Mouse (Mus musculus): ENCODE data around the gene Ptk7.

Gene Ptk7

DNA sequence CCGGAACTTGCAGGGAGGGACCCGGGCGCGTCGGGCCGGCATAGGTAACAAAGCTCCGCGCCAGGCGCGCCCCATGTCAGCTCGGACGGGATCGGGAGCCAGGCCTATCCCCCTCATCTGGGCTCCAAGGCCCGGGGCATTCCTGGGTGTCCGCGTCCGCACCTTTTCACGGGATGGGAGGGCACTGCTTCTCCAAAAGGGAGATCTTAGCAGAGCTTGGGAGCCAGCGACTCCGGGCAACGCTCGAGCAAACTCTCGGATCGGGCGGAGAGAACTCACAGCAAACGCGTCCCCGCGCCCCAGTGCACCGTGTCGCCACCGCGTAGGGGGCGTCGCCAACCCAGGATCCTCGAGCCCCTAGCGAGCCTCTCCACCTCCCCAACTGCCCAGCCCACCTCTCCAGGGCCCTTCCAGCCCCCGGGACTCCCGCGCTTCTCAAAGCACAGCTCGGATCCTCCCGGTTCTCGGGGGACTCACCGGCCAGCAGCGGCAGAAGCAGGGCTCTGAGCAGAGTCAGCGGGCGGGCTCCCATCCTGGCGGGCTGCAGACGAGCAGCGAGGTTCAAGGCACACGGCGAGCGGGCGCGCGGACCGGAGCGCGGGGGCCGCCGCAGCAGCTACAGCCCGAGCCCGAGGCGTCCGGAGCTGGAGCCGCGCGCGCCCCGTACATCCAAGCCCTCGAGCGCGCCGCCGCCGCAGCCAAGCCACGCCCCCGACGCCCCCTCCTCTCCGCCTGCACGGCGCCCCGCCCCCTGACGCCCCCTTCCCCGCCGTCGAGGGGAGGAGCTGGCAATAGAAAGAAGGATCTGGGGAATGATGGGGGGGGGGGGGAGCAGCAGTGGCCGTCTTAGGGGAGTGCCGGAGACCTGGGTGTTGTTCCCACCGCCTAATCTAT is at the start of gene Ptk7:
Ptk7 (minus strand) TSS at position 714 of the 894 bp plus-strand sequence.
- DNase-seq (ENCODE audit: low read depth): no peak

DNA sequence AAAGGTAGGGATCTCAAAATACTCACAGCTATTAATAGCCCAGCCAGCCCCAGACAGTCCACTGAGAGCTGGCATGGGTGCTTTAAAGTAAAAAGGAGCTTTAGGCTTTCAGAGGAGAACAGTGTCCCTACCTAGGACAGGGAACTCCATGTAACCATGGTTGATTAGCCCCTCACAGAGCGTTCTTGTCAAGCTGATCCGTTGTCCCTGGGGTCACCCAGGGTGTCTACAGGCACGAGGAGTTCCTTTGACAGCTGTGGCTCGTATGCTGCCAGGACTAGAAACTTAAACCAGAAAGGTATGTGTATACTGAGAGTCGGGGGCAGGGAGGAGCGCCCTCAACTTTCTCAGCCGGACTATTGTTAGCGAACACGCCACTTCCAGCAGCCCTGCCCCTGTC is 49.6 kb upstream of the Ptk7 start:
- no peak for DNase-seq (ENCODE audit: low read depth)

DNA sequence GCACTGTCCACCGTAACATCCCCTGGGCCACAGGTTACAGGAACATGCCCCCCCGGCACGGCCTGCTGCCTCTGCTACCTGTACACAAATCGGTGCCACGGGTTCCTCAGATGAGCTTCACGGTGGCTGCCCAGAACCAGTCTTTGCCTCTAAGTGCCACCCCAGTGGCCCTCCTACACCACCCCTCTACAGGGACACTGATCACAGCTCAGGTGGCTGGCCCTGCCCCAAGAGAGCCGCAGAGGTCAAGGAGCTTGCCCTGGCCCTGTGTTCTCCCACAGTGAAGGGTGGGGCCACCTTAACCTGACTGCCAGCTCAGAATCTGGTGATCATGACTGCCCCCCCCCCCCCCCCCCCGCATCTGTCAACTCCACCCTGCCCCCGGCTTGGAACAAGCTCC is 49.1 kb upstream of the Ptk7 start, which contains the start of gene Mea1:
Mea1 (plus strand) TSS at position 378 of the 400 bp plus-strand sequence.
- no peak for DNase-seq (ENCODE audit: low read depth)

DNA sequence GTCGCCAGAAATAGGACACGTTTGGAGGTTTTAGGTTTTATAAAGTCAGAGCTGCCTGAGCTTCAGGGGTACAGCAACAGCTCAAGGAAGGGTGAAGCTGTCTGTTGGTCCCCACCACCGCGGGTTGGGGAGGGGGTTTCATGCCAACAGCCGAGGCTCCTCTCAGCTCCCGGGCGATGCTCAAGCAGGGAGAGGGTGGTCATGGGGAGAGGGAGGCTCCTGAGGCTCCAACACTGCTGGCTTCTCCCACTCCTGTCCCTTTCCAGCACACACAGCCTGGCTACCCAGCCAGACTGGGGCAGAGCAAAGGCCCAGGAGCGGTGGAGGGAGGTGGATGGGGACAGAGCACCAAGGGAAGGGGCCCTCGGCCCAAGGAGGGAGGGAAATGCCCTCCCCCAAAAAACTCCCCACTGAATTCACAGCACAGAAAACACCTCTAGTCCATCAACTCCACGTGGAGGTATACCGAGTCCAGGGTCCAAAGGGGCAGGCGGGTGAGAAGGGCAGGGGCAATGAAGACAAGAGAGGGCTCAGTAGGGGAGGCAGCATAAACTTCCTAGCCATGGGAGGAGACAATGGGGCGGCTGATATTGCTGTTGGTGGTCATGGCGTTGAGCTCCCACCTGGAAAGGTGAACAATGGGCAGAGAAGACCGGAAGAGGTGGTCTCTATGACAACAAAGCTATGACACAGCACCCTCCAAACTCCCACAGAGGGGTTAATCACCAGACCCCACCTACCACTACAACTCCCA is 45.4 kb upstream of the Ptk7 start:
- DNase-seq (ENCODE audit: low read depth): no peak

DNA sequence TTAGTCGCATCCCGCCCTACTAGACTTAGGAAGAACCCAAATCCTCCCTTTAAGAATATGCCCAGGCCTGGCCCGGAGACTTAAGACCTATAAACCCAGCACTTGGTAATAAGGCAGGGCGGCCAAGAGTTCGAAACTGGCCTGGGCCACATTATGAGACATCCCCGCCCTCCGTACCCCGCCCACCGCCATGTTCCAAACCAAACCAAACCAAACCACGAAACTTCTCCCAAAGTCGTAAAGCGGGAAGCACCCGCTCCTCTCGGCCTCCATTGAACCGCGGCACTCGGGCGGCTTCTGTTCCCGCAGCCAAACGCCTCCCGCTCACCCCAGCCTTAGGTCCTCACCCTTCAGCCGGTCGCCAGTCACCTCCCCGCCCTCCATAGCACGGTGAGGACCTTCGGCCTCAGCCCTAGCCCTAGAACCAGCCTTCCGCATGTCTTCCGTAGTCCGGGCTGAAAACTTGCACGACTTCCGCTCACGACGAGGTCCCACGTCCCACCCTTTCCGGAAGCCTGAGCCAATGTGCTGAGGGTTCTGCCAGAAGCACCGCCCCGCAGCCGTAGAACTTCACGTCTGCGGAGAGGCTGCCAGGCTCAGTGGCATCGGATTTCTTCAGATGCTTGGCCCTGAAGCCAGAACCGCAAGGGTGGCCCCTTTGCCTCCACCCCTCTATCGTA is 44.7 kb upstream of the Ptk7 start, which contains the start of gene Rrp36:
Rrp36 (minus strand) TSS at position 503 of the 680 bp plus-strand sequence.
- DNase-seq (ENCODE audit: low read depth): peak; percentile 88

DNA sequence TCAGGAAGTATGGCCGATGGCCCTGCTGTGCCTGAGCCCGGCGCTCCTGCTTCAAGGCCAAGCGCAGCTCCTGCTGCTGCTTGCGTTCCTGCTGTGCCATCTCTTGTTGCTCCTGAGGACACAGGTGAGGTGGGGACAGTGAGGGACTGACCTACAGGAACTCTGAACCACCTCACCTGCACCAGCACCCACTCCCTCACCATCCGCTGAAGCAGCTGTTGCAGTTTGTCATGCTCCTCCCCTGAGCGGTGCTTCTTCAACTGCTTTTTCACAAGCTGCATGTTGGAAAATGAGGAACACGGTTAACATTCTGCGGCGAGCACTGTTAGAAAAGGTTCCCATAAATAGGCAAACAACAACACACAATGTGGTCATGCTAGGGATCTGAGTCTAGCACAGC is 40.6 kb upstream of the Ptk7 start:
- DNase-seq (ENCODE audit: low read depth): no peak

DNA sequence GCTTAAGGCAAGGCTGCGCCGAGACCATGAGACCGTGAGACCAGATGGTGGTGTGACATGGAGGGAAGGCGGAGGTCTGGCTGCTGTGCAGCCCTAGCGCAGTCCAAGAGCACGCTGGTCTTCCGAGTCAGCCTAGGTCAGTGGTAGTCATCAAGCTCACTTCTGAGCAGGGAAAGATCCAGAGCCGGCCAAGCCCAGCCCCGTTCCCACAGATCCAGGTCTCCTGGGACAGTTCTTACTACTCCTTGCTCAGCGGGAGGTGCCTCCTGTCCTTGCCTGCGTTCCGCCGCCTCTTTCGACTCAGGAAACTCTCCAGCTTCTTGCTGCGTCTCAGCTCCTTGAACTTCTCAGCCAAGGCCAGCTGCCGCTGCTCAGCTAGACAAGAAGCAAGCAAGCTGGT is 38.4 kb upstream of the Ptk7 start:
- DNase-seq (ENCODE audit: low read depth): no peak

DNA sequence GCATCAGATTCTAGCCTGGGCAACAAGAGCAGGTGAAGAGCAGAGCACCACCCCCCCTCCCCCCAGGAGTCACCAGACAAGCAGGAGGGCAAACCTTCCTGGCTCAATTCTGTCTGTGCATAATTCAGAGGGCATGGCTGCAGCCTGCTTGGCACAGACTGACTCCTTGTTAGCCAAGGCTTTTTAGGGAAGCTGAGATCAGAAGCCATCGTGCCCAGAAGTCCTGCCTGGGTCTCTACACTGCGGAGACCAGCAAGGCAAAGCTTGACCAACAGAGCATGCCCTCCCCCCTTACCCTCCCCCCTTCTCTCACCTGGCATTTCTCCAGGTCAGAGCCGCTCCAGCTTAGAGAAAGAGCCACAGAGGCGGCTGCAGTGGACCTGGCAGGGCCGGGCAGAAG is 33.4 kb upstream of the Ptk7 start:
- DNase-seq (ENCODE audit: low read depth): no peak

DNA sequence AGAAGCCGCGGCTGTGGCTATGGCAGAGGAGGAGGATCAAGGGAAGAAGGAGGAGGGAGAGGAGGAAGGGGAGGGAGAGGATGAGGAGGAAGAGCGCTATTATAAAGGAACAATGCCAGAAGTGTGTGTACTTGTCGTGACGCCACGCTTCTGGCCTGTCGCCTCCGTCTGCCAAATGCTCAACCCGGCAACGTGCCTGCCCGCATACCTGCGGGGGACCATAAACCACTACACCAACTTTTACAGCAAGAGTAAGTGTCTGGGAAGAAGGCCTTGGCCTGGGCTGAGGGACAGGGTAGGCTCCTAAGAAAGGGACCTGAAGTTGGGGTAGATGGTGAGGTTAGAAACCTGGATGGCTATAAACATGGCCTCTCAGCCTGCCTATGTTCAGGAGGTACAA is 32.7 kb upstream of the Ptk7 start:
- DNase-seq (ENCODE audit: low read depth): no peak

DNA sequence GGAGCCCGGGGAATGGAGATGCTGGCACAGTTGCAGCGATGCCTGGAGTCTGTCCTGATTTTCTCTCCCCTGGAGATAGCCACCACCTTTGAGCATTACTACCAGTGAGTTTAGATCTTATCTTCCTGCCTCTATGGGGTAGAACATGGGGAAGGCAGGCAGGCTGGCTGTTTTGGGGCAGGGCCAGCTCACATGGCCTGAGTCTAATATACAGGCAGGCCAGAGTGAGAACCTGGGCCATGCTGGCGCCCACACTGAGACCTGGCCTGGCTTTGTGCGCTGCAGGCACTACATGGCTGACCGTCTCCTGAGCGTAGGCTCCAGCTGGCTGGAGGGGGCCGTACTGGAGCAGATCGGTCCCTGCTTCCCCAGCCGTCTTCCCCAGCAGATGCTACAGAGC is 32.0 kb upstream of the Ptk7 start:
- no peak for DNase-seq (ENCODE audit: low read depth)

DNA sequence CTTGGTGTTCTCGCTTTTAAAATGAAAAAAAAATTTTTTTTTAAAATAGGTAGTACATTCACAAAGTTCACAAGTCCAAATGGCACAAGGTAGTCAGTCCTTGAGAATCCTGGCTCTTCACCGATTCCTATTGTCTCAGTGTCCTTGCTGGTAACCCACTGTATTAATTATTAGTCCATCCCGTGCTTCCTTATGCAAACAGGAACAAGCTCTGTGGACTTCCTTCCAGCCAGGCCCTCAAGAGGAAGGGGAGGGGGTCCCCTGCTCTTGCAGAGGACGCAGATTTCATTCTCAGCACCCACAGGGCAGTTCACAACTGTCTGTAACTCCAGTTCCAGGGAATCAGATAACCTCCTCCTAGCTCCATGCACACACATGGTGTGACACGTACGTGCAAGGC is 26.8 kb upstream of the Ptk7 start:
- no peak for DNase-seq (ENCODE audit: low read depth)

DNA sequence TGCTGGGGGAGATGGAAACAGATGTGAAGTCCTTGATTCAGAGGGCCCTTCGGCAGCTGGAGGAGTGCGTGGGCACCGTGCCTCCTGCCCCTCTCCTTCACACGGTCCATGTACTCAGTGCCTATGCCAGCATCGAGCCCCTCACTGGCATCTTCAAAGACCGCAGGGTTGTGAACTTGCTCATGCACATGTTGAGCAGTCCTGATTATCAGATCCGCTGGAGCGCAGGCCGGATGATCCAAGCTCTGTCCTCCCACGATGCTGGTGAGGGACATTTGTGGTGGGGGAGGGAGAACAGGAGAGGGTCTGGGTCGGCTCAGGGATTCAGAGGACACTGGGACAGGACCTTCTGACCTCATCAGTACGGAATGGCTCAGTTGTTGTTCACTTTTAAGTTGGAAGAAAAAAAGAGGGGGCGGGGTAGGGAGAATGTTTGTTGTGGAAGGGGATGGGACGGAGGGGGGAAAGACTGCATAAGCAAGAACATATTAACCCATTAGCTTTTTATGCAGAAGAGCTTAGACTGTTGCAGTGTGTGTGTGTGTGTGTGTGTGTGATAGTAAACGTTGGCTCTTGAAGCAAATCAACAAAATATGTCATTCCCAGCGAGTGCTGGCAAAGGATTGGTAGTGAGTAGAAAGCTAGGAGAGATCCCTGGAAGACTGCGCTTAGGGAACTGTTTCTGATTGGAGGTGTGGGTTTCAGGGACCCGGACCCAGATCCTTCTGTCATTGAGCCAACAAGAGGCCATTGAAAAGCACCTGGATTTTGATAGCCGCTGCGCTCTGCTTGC is 22.6 kb upstream of the Ptk7 start:
- no peak for DNase-seq (ENCODE audit: low read depth)

DNA sequence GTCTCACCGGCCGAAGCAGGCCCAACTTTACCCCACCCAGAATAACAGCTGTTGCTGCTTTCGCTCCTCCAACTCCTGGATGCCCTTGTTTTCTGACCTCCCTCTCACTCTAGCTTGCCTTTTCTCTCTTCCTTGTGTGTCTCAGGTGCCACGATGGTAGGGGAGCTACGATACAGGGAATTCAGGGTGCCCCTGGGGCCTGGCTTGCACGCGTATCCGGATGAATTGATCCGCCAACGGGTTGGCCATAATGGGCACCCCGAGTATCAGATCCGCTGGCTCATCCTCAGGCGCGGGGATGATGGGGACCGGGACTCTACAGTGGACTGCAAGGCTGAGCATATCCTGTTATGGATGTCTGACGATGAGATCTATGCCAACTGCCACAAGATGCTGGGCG is 22.0 kb upstream of the Ptk7 start:
- no peak for DNase-seq (ENCODE audit: low read depth)

DNA sequence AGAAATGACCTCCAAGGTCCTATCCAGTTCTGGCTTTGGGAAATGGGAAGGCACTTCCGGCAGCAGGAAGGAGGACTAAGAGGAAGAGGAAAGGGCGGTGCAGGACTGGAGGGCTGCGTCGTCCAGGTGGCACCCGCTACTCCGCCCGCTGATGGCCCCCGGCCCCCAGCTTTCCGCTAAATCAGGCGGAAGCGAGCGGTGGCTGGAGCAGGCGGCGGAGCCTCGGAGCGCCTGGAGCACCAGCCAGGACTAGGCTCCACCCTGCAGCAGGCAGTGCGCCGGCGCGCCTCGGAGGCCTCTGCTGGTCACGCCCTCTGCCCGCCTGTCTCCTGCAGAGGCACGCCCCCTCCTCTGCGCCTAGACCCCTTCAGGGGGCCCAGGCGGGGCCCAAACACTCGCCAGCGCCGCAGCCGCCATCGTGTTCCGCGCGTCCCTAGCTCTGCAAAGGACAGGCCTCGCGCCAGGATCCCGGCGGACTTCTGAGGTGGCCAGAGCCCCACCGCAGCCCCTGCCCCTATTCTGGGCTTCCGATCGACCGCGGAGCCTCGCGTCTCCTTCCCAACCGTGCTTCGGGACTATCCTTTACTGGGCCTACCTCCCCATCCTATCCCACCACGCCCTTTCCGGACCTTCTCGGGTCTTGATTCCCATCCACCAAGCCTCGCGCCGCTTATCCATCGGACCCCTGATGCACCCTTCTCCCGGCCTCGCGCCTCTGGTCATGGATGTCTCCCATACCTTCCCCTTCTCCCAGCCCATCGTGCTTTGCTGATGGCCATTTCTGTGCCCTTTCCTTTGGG is 21.1 kb upstream of the Ptk7 start, which contains the start of gene Cul7:
Cul7 (plus strand) TSS at position 106 of the 800 bp plus-strand sequence.
- peak; percentile 76 for DNase-seq (ENCODE audit: low read depth)

DNA sequence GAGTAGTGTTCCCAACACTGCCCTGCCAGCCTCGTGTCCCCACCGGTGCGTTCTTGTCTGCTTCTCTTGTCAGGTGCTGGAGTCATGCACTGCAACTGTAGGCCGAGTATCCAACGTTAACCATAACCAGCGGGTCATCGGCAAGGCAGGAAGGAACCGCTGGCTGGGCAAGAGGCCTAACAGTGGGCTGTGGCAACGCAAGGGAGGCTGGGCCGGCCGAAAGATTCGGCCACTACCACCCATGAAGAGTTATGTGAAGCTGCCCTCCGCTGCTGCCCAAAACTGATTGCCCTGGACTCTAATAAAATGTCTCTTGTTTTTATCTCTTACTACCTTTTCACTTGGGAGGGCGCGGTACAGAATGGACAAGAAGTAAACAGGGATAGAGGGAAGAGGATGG is 20.5 kb upstream of the Ptk7 start:
- DNase-seq (ENCODE audit: low read depth): no peak

DNA sequence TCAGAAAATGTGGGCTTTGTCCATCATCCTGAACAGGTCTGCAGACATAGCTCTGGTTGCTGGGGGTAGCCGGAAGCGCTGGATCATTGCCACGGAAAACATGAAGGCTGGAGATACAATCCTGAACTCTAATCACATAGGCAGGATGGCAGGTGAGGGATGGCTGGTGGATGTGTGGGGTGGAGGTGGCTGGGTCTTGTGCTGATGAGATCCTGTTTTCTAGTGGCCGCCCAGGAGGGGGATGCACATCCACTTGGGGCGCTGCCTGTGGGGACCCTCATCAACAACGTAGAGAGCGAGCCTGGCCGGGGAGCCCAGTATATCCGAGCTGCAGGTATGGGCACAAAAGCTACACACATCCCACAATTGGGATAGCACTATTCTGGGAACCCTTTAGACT is 19.1 kb upstream of the Ptk7 start:
- DNase-seq (ENCODE audit: low read depth): no peak

DNA sequence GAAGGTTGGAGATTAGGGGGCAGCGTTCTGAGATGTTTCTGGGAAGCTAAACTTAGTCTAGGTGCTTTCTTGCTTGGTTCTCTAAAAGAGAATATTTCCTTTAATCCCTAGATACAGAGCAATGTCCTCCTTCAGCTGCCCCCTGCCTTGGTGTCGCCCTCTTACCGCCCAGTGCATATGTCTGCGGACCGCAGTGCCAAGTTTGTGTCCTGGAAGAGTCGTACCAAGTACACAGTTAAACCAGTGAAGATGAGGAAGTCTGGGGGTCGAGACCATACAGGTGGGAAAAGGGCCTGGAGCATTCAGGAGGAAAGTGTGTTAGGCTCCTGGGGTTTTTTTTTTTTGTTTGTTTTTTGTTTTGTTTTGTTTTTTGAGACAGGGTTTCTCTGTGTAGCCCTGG is 18.0 kb upstream of the Ptk7 start:
- DNase-seq (ENCODE audit: low read depth): no peak

DNA sequence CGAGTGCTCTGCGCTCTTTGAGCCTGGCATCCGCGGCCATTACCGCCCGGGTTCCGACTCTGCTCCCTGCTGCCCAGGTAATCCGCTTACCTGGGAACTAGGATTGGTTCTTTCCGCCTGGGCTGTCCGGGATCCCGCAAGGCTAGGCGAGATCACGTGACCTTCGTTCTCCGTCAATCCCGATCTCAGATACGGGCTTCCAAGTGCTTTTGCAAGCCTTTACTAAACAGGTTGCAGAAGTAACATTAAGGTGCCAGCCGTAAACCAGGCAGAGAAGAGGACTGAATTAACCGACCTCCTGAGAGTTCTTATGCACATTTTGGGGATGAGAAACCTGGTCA is 17.0 kb upstream of the Ptk7 start:
- DNase-seq (ENCODE audit: low read depth): no peak

DNA sequence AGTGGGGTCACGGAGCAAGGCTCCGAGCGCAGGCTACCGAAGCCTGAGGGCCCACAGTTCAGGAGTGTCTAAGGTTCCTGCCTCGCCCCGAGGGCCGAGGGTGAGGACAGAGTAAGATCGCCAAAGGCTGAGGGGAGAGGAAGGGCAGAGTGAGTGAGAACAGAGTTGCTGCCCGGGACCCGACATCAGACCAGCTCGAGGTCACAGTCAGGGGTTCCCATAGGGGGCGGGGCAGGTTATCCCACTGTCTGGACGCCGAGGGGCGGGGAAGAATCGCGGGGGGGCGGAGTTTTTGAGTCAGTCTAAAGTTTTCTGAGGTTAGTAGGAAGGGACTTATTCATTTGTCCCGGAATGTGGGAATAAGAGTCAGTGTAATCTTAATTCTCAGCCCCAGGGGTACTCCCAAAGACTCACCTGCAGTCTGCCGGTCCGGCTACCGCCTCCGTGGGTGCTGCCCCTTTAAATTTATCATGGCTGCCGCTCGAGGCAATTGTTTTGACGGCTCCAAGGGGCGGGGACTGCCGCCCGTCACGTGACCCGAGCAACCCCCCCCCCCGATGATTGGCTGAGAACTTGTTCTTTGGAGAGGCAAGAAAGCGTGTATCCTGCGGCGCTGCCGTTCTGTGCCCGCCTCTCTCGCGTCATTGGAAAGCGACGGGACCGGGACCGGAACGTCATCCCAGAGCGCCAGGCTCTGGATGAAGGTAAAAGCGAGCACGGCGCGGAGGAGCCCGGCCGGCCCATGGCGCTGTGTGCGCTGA is 16.4 kb upstream of the Ptk7 start, which contains the start of the genes Klc4 and Mrpl2:
Klc4 (minus strand) TSS at position 462 of the 761 bp plus-strand sequence.
Mrpl2 (plus strand) TSS at position 669 of the 761 bp plus-strand sequence.
- DNase-seq (ENCODE audit: low read depth): peak; percentile 98

DNA sequence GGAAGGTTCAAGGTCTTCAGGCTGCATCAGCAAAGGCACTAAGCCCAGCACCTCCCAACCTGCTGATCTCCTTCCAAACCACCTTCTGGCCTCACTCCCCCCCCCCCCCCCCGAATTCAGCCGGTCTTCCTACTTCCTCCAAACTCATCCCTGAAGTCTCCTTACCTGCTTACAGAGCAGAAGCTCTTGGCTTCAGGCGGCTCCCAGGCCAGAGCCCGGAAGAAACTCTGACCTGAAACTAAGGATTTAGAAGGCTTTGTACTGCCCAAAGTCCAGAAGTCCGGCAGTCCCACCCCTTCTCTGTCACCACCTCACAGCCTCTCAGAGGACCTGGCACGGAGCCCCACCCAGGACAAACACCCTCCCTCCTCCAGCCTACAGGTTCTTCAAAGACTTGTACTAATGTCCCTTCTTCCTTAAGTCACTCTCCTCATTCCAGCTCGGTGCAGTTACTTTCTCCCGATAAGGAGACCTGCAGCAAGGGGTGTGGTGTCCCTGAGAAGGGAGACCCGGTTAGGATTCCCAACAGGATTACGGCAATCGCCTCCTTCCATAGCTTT is 15.7 kb upstream of the Ptk7 start:
- no peak for DNase-seq (ENCODE audit: low read depth)

Measured in c-Kit-positive CD71-positive TER-119-negative erythroid progenitor cells, embryonic 14.5 days (primary cell).